Mouse (Mus musculus) thymus, adult 2 months (tissue): ENCODE measurements at regions not wholly inside any gene's neighbourhood (a gene's known extent, or its start where the extent isn't known, plus 50 kb on each side); places are given as distances from the start of the nearest gene placed in this dataset.

ENCODE experiments used
- CTCF ChIP-seq: fragments of 200-500 bp; IDR thresholded peaks from 2 replicates; pipeline ENCODE4 v1.5.1; 2012; ENCODE audit warnings: mild to moderate bottlenecking, control low read depth, low read length, moderate library complexity, borderline replicate concordance; ENCODE audit not compliant: control insufficient read depth, poor library complexity, insufficient read depth; ENCODE audit errors: extremely low read depth
- POLR2A ChIP-seq: fragments of 200-500 bp; IDR thresholded peaks from 2 replicates; pipeline ENCODE4 v1.6.1; 2012; ENCODE audit warnings: mild to moderate bottlenecking, low read length, control low read depth, moderate library complexity; ENCODE audit not compliant: control insufficient read depth, poor library complexity, insufficient read depth; ENCODE audit errors: extremely low read depth

GRCm38 (mm10) chr13:70891634-70892033 lies 50.0 kb upstream of the Adamts16 start:
- TF ChIP-seq CTCF, result no peak
- TF ChIP-seq POLR2A, result no peak
